Mouse (Mus musculus) CH12.LX (cell line): ENCODE measurements around the gene Sbno1.
A peak's percentile ranks its signal among the peaks of the same experiment; 100 is the strongest.

Experiments used
- CTCF ChIP-seq, 2 experiments: IDR thresholded peaks in 1 of 2; conservative IDR thresholded peaks in 1 of 2; 2 replicates each; pipeline ENCODE4 v1.5.1; 2011 to 2012; ENCODE audit warnings: low read depth in 2 of 2, low read length in 2 of 2, improper control_type of control experiment in 1 of 2, inconsistent platforms in 1 of 2, mild to moderate bottlenecking in 1 of 2, moderate library complexity in 1 of 2
- E2F4 ChIP-seq: IDR thresholded peaks from 2 replicates; pipeline ENCODE4 v1.6.1; 2011; ENCODE audit warnings: low read depth, low read length, improper control_type of control experiment; ENCODE audit not compliant: insufficient replicate concordance
- EP300 ChIP-seq: IDR thresholded peaks from 2 replicates; pipeline ENCODE4 v1.6.1; 2011; ENCODE audit warnings: low read length, improper control_type of control experiment
- IRF4 ChIP-seq: IDR thresholded peaks from 2 replicates; pipeline ENCODE4 v1.6.1; 2014; ENCODE audit warnings: low read depth, mild to moderate bottlenecking, inconsistent platforms, low read length, improper control_type of control experiment
- MAFK ChIP-seq: IDR thresholded peaks from 2 replicates; pipeline ENCODE4 v1.6.1; 2011; ENCODE audit warnings: low read length, improper control_type of control experiment; ENCODE audit not compliant: insufficient replicate concordance
- POLR2A ChIP-seq: IDR thresholded peaks from 2 replicates; pipeline ENCODE4 v1.6.1; 2011; ENCODE audit warnings: low read depth, mild to moderate bottlenecking, improper control_type of control experiment, low read length
- RCOR1 ChIP-seq: conservative IDR thresholded peaks from 2 replicates; pipeline ENCODE4 v1.6.1; 2012; ENCODE audit warnings: low read depth, mild to moderate bottlenecking, inconsistent platforms, low read length, improper control_type of control experiment
- SMC3 ChIP-seq: IDR thresholded peaks from 2 replicates; pipeline ENCODE4 v1.6.1; 2011; ENCODE audit warnings: low read depth, low read length, improper control_type of control experiment
- USF1 ChIP-seq: IDR thresholded peaks from 2 replicates; pipeline ENCODE4 v1.6.1; 2014; ENCODE audit warnings: low read depth, mild to moderate bottlenecking, inconsistent platforms, low read length, improper control_type of control experiment
- ZC3H11A ChIP-seq: IDR thresholded peaks from 2 replicates; pipeline ENCODE4 v1.6.1; 2012; ENCODE audit warnings: low read depth, mild to moderate bottlenecking, inconsistent platforms, low read length, improper control_type of control experiment
- ZMIZ1 ChIP-seq: IDR thresholded peaks from 2 replicates; pipeline ENCODE4 v1.6.1; 2012; ENCODE audit warnings: low read depth, mild to moderate bottlenecking, inconsistent platforms, low read length, improper control_type of control experiment

GRCm38 (mm10) chr5:124425412-124426259 lies at the start of gene Sbno1:
- TF ChIP-seq ZC3H11A (no peak), CTCF (conservative IDR thresholded peaks at IDR 0.05 in 1 of 2, IDR thresholded peaks at IDR 0.05 in 1 of 2; ENCODE audit: low read depth in 2 of 2, low read length in 2 of 2) (0 out of 4 replicates have a peak, but pooled peaks of 1 of the 2 experiments have one; percentile 7), SMC3 (no peak), RCOR1 (no peak), USF1 (peak; percentile 91), EP300 (no peak), MAFK (no peak), POLR2A (peak; percentile 56), E2F4 (no peak), ZMIZ1 (peak; percentile 57; the same call in 1 of the 2 replicates), IRF4 (no peak; the same call in 1 of the 2 replicates)
